Mouse (Mus musculus) midbrain, embryonic 15.5 days (tissue): ENCODE data around the gene Trim59. TPM values are rescaled to one million over a fixed set of nuclear protein-coding genes. Genes with fewer than 3 reads are reported as not detected.

Experiments used
- ATAC-seq: fragments of 200-750 bp; cut with Nextera tagmentation; replicated peaks from 2 replicates; pipeline ENCODE4 v1.8.0; 2017; ENCODE audit warnings: moderate TSS enrichment
- H3K27ac ChIP-seq: fragments of 300-500 bp; sonication (generic); 2 replicates; pipeline ENCODE4 v1.5.1; 2015; ENCODE audit warnings: mild to moderate bottlenecking, inconsistent platforms
- H3K27me3 ChIP-seq: fragments of 300-500 bp; sonication (generic); replicated peaks from 2 replicates; pipeline ENCODE4 v1.6.1; 2015; ENCODE audit warnings: inconsistent platforms
- H3K36me3 ChIP-seq: fragments of 300-500 bp; sonication (generic); replicated peaks from 2 replicates; pipeline ENCODE4 v1.6.1; 2015; ENCODE audit warnings: inconsistent platforms
- H3K4me1 ChIP-seq: fragments of 300-500 bp; sonication (generic); 2 replicates; pipeline ENCODE4 v1.6.1; 2015; ENCODE audit warnings: inconsistent platforms
- H3K4me2 ChIP-seq: fragments of 300-500 bp; sonication (generic); 2 replicates; pipeline ENCODE4 v1.6.1; 2015; ENCODE audit warnings: inconsistent platforms, mild to moderate bottlenecking, moderate library complexity
- H3K4me3 ChIP-seq: fragments of 300-500 bp; sonication (generic); 2 replicates; pipeline ENCODE4 v1.5.1; 2015; ENCODE audit warnings: mild to moderate bottlenecking, inconsistent platforms
- H3K9ac ChIP-seq: fragments of 300-500 bp; sonication (generic); 2 replicates; pipeline ENCODE4 v1.6.1; 2015; ENCODE audit warnings: mild to moderate bottlenecking, inconsistent platforms
- H3K9me3 ChIP-seq: fragments of 300-500 bp; sonication (generic); 2 replicates; pipeline ENCODE4 v1.6.1; 2016; ENCODE audit warnings: inconsistent platforms
- WGBS: fragments of 180-500 bp; shearing (Covaris S2); methylation state at CpG from one replicate; pipeline ENCODE4 v1.1.7; 2015; ENCODE audit warnings: mixed read lengths; 5-methylcytosine and 5-hydroxymethylcytosine counted together
- microRNA counts: library from miRNA; unstranded; fragments of <30 nt; microRNA quantifications from one replicate; lab custom pipeline; 2016
- microRNA-seq: library from miRNA; unstranded; fragments of <30 nt; microRNA quantifications from one replicate; pipeline ENCODE4, GENCODE M21; 2016
- polyA plus RNA-seq: library from polyadenylated mRNA; unstranded; fragments of >200 nt; fragmentation: Nextera tagmentation; extraction: Ambion mirVana; gene quantifications from 2 replicates; pipeline ENCODE4 v1.2.1, GENCODE M21; 2015

Gene Trim59
- polyA plus RNA-seq, 1 experiment from 2014 or later, result 38.4 TPM

DNA sequence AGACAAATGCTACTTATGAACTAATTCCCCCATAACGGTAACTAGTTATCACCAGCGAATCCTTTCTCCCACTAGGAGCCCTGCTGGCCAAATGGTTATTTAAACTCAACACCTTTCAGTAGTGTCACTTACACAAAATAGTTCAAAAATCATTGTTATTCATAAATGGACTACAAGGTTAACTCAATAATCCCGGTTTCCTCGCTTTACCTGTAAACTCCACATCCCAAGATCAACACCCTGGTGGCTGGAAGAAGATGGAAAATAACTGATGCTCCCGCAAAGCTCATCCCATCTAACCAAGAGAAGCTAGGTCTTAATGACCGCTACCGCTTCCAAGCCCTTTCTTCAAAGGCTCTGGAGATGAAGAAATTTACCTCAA lies 40.5 kb downstream of the Trim59 start:
- H3K4me2 ChIP-seq, result peak overlapping the region; percentile 99
- no peaks in the 10 kb centered on the region for H3K36me3 ChIP-seq
- H3K27ac ChIP-seq, result peak overlapping the region; percentile 83
- H3K9me3 ChIP-seq, result no peaks in the 10 kb centered on the region
- H3K27me3 ChIP-seq, result no peaks in the 10 kb centered on the region
- ATAC-seq, result peak; percentile 45
- H3K9ac ChIP-seq, result peak overlapping the region; percentile 48
- under 1% methylated on average over 7 of the region's 7 CpGs for WGBS
- peak overlapping the region; percentile 94 for H3K4me3 ChIP-seq
- H3K4me1 ChIP-seq, result peaks cover 26% of the 10 kb centered on the region

DNA sequence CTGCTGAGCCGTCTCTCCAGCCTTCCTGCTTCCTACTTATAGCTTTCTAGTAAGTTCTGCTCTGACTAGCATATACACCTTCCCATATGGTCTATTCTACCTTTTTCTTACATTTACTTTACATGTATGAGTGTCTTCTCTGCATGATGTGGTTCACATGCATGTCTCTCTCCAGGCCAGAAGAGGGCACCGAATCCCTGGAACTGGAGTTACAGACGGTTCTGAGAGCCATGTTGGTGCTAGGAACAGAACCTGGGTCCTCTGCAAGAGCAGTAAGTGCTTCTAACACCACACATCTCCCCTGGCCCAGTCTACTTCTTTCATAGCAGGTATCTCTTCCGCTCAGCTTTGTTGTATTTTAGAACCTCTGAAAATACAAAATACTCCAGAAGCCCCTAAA lies 41.8 kb downstream of the Trim59 start:
- no peak overlapping the region for H3K27ac ChIP-seq
- 92% methylated on average over 4 of the region's 4 CpGs for WGBS
- no peak for ATAC-seq

DNA sequence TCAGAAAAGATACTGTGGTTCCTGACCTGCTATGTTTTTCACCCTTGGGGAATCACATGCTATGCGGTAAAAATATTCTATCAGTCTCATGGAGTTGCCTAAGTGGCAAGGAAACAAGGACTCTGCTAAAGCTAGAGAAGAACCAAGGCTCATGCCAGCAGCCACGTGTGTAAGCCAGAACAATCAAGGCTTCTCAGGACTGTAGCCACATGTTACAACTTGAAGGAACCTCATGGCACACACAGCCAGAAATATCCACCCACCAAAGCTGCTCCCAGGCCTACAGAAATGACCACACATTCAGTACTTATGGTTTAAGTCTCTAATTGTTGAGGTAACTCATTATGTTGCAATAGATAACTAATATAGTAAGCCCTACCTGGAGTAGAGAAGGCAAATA lies 58.0 kb downstream of the Trim59 start:
- H3K4me3 ChIP-seq, result no peak overlapping the region
- no peaks in the 10 kb centered on the region for H3K9me3 ChIP-seq
- H3K36me3 ChIP-seq, result no peaks in the 10 kb centered on the region
- H3K4me2 ChIP-seq, result no peak overlapping the region
- no peaks in the 10 kb centered on the region for H3K4me1 ChIP-seq
- H3K9ac ChIP-seq, result no peak overlapping the region
- no peak for ATAC-seq
- no peaks in the 10 kb centered on the region for H3K27me3 ChIP-seq
- 89% methylated on average over 2 of the region's 2 CpGs for WGBS
- H3K27ac ChIP-seq, result no peak overlapping the region

More for the DNA sequence above, 41.8 kb downstream of the Trim59 start:
- Histone ChIP-seq H3K9ac (no peak overlapping the region), H3K36me3 (no peaks in the 10 kb centered on the region), H3K4me1 (peaks cover 26% of the 10 kb centered on the region), H3K4me3 (no peak overlapping the region), H3K4me2 (no peak overlapping the region), H3K27me3 (no peaks in the 10 kb centered on the region), H3K9me3 (no peaks in the 10 kb centered on the region)

MicroRNAs within 50 kb of the gene (microRNA counts, 519-probe panel; counts per million panel counts)
- microRNA mmu-miR-15b (lab: Ali Mortazavi, UCI), result 4,323 counts per million, percentile 94 among the panel's probes with 10 or more counts

Small RNA genes lying within 50 kb of the gene (microRNA-seq; reads per million reads assigned to microRNA genes)
- gene Mir15b, result 740 reads per million, percentile 77 among the genes with 10 or more reads in this experiment
- gene Mir16-2, result 407 reads per million, percentile 69 among the genes with 10 or more reads in this experiment

Other genes with a start within 250 kb of the Trim59 start
- gene 1110032F04Rik, start 175.2 kb downstream of the Trim59 start, polyA plus RNA-seq, result 3.4 and 4.6 TPM in 2 replicates
- 8.0 and 8.3 TPM in 2 replicates for gene Ift80, start 40.2 kb downstream of the Trim59 start, polyA plus RNA-seq
- 32.1 and 36.9 TPM in 2 replicates for gene Smc4, start 40.0 kb downstream of the Trim59 start, polyA plus RNA-seq
- 33.0 and 34.9 TPM in 2 replicates for gene Kpna4, start 82.4 kb upstream of the Trim59 start, polyA plus RNA-seq
- not detected in 2 replicates for gene Arl14, start 177.7 kb upstream of the Trim59 start, polyA plus RNA-seq